ENCODE assay signal across 8 mouse cellular contexts in the genomic region with DNA sequence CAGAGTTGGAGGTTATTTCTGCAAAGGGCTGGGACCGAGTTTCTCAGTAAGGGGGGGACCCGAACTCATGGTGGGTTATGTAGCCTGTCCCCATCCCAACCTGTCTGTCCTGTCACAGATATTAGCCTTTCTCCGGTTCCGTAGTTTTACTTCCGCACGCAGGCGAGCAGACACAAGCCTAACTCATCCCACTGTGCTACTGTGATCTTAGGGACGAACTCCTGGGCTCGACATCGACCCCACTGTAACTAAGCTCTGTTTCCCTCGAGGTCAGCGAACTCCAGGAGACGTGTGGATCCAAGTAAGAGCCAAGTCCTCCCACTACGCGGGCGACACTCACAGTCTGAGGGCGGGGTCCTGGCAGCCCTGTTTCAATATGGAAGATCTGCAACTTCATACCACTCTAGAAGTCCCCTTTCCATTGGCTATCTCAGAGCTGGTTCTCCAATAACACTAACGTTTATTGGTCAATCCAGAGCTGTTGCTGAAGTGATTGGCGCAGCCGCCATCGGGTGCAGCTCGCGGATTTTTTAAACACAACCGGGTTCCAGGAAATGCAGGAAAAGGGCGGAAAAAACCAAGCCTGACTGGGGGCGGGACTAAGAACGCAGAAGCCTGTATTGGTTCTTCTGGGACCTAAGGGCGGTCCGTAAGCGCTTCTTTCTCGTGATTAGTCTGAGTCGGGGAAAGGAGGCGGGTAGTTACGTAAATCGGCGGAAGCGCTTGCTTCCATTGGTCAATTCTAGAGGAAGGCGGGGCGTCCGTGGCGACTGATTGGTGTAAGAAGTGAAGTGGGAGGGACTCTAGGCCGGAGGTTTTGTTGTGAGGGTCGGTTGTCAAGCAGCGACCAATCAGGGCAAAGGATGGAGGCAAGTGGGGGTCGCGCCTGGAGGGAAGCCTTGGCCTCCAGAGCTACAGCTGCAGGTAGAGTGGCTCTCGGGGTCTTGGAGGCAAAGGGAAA. TPM values are rescaled to one million over a fixed set of nuclear protein-coding genes. Genes with fewer than 3 reads are reported as not detected.
DNase-seq lines count a peak whose midpoint lies in the region; ATAC-seq and TF ChIP-seq lines count a peak whose summit lies in the region.

A gene (plus strand): TSS at position 806 of the 961 bp plus-strand sequence.

- H3K9ac ChIP-seq in ES-Bruce4 (ENCODE audit: low read depth, poor library complexity, severe bottlenecking) = peak within 1 kb of the TSS; percentile 86
- peak within 1 kb of the TSS; percentile 87 for H3K9ac ChIP-seq in forebrain, embryonic 13.5 days
- peak within 1 kb of the TSS; percentile 74 for H3K9ac ChIP-seq in liver, postnatal 0 days (replicated peaks)
- peak within 1 kb of the TSS; percentile 83 for H3K9ac ChIP-seq in neural tube, embryonic 14.5 days (replicated peaks; ENCODE audit: low read depth, low read length)

- no peak for TF ChIP-seq POLR2A in ES-Bruce4 (IDR thresholded peaks at IDR 0.05; ENCODE audit: insufficient read depth, low read length)

- H3K4me3 ChIP-seq in ES-Bruce4 (ENCODE audit: low read depth, low read length) = peak within 1 kb of the TSS; percentile 97
- peak within 1 kb of the TSS; percentile 92 for H3K4me3 ChIP-seq in forebrain, embryonic 13.5 days
- H3K4me3 ChIP-seq in liver, postnatal 0 days (ENCODE audit: low read depth, low read length) = peak within 1 kb of the TSS; percentile 71
- H3K4me3 ChIP-seq in neural tube, embryonic 14.5 days (ENCODE audit: low read depth, low read length) = peak within 1 kb of the TSS; percentile 80

- TF ChIP-seq EP300 in ES-Bruce4 (IDR thresholded peaks at IDR 0.05; ENCODE audit: insufficient read depth, low read depth, low read length) = no peak
- peak; percentile 98 for TF ChIP-seq EP300 in liver, postnatal 0 days (IDR thresholded peaks at IDR 0.05; ENCODE audit: low read depth)

- ATAC-seq in cerebellum, adult (ENCODE audit: insufficient number of reproducible peaks, low FRiP score, low TSS enrichment) = peak; percentile 90
- peak; percentile 98 for ATAC-seq in forebrain, embryonic 13.5 days
- peak; percentile 95 for ATAC-seq in liver, postnatal 0 days
- peak; percentile 97 for ATAC-seq in neural tube, embryonic 14.5 days (ENCODE audit: low read depth)

- no peaks in the 10 kb centered on the region for H3K4me1 ChIP-seq in ES-Bruce4 (ENCODE audit: control insufficient read depth, insufficient read depth, low read length)
- H3K4me1 ChIP-seq in forebrain, embryonic 13.5 days = peaks cover 26% of the 10 kb centered on the region
- peaks cover 7% of the 10 kb centered on the region; the same call in 1 of the 2 replicates for H3K4me1 ChIP-seq in liver, postnatal 0 days (ENCODE audit: insufficient read depth)
- H3K4me1 ChIP-seq in neural tube, embryonic 14.5 days (ENCODE audit: control insufficient read depth, insufficient read depth, low read length) = peaks cover 10% of the 10 kb centered on the region

- WGBS in forebrain, embryonic 13.5 days = under 1% methylated on average over 47 of the region's 47 CpGs
- WGBS in large intestine, adult 2 months = under 1% methylated on average over 47 of the region's 47 CpGs
- WGBS in liver, postnatal 0 days (ENCODE audit: insufficient replicate concordance) = under 1% methylated on average over 47 of the region's 47 CpGs
- under 1% methylated on average over 47 of the region's 47 CpGs for WGBS in neural tube, embryonic 14.5 days

- intact Hi-C loops in heart, postnatal 10 days (cut with DNase I) = loop anchor here (5.0 kb wide), 1 partner anchor 128 kb away; no protein-coding TSS in a partner anchor

- no peaks in the 10 kb centered on the region for H3K36me3 ChIP-seq in ES-Bruce4 (ENCODE audit: control insufficient read depth, insufficient read depth, low read length, poor library complexity, severe bottlenecking)
- peaks cover 24% of the 10 kb centered on the region for H3K36me3 ChIP-seq in forebrain, embryonic 13.5 days (ENCODE audit: poor library complexity, severe bottlenecking)
- no peaks in the 10 kb centered on the region; the same call in 1 of the 2 replicates for H3K36me3 ChIP-seq in liver, postnatal 0 days (replicated peaks; ENCODE audit: insufficient read depth, low read length)
- H3K36me3 ChIP-seq in neural tube, embryonic 14.5 days (ENCODE audit: control insufficient read depth, insufficient read depth, low read length) = peaks cover 5% of the 10 kb centered on the region; the same call in 1 of the 2 replicates

- no peak within 1 kb of the TSS for H3K27ac ChIP-seq in ES-Bruce4 (ENCODE audit: insufficient read depth, low read length)
- H3K27ac ChIP-seq in forebrain, embryonic 13.5 days = peak within 1 kb of the TSS; percentile 72
- peak within 1 kb of the TSS; percentile 74 for H3K27ac ChIP-seq in liver, postnatal 0 days (ENCODE audit: low read depth)
- H3K27ac ChIP-seq in neural tube, embryonic 14.5 days (ENCODE audit: low read depth, low read length) = peak within 1 kb of the TSS; percentile 73

- DNase-seq in heart, postnatal 10 days = peak; percentile 98 to 99
- peak; percentile 94 for DNase-seq in large intestine, adult 2 months (ENCODE audit: low read depth, low spot score)
- DNase-seq in liver, postnatal 0 days = peak; percentile 97
- peak; percentile 98 for DNase-seq in testis, postnatal 10 days (ENCODE audit: low spot score)

- H3K4me2 ChIP-seq in forebrain, embryonic 13.5 days = peak within 1 kb of the TSS; percentile 97
- H3K4me2 ChIP-seq in liver, postnatal 0 days (ENCODE audit: low read depth, low read length) = peak within 1 kb of the TSS; percentile 94
- peak within 1 kb of the TSS; percentile 65 for H3K4me2 ChIP-seq in neural tube, embryonic 14.5 days (ENCODE audit: low read depth, low read length)

- no peak for TF ChIP-seq CTCF in ES-Bruce4 (IDR thresholded peaks at IDR 0.05; ENCODE audit: low read depth, low read length)
- TF ChIP-seq CTCF in liver, postnatal 0 days (IDR thresholded peaks at IDR 0.05; ENCODE audit: low read depth) = no peak

- H3K27me3 ChIP-seq in ES-Bruce4 (ENCODE audit: control insufficient read depth, insufficient read depth, low read length, poor library complexity, severe bottlenecking) = no peaks in the 10 kb centered on the region
- H3K27me3 ChIP-seq in forebrain, embryonic 13.5 days = no peaks in the 10 kb centered on the region; the same call in 1 of the 2 replicates
- no peaks in the 10 kb centered on the region for H3K27me3 ChIP-seq in liver, postnatal 0 days (ENCODE audit: insufficient read depth, low read length)
- H3K27me3 ChIP-seq in neural tube, embryonic 14.5 days (ENCODE audit: control insufficient read depth, insufficient read depth, low read length) = no peaks in the 10 kb centered on the region

- no peaks in the 10 kb centered on the region for H3K9me3 ChIP-seq in ES-Bruce4 (replicated peaks; ENCODE audit: control insufficient read depth, insufficient read depth, low read length, poor library complexity, severe bottlenecking)
- no peaks in the 10 kb centered on the region for H3K9me3 ChIP-seq in forebrain, embryonic 13.5 days (replicated peaks)
- H3K9me3 ChIP-seq in liver, postnatal 0 days (ENCODE audit: low read length) = no peaks in the 10 kb centered on the region
- no peaks in the 10 kb centered on the region for H3K9me3 ChIP-seq in neural tube, embryonic 14.5 days (ENCODE audit: control insufficient read depth, low read length)

RNA-seq across cellular contexts. Expression of the gene that starts here (rescaled TPM):
- 15.9 and 16.1 TPM in 2 replicates for polyA plus RNA-seq in ES-Bruce4 (2011; ENCODE audit: insufficient read depth, insufficient read length, low read depth, missing spikeins)
- 37.2 and 40.0 TPM in 2 replicates for polyA plus RNA-seq in forebrain, embryonic 13.5 days (2015; fragmentation: Nextera tagmentation; extraction: Ambion mirVana)
- total RNA-seq in heart, postnatal 10 days (2021) = 1 to 10 TPM; 9.3 TPM
- polyA plus RNA-seq in large intestine, adult 2 months (2012; rRNA removed) = 16.5 and 19.0 TPM in 2 replicates
- polyA plus RNA-seq in liver, postnatal 0 days (2015; fragmentation: Nextera tagmentation; extraction: Ambion mirVana) = 4.7 and 5.1 TPM in 2 replicates
- polyA plus RNA-seq in neural tube, embryonic 14.5 days (2014; fragmentation: Nextera tagmentation; extraction: Ambion mirVana) = 39.4 and 44.3 TPM in 2 replicates
